Mouse (Mus musculus): ENCODE measurements at regions not wholly inside any gene's neighbourhood (a gene's known extent, or its start where the extent isn't known, plus 50 kb on each side); places are given as distances from the start of the nearest gene placed in this dataset.

- H3K27me3 ChIP-seq (replicated peaks; ENCODE audit: low read depth, poor library complexity, severe bottlenecking) = no peaks in the 10 kb centered on the region; the same call in 1 of the 2 replicates
- no peak for DNase-seq (ENCODE audit: low spot score)
- no peaks in the 10 kb centered on the region for H3K9me3 ChIP-seq
- no peaks in the 10 kb centered on the region for H3K36me3 ChIP-seq (replicated peaks)
- H3K4me3 ChIP-seq = no peak overlapping the region
- 50% methylated on average over 14 of the region's 14 CpGs for WGBS
- peaks cover 18% of the 10 kb centered on the region for H3K4me1 ChIP-seq
- no peak overlapping the region for H3K27ac ChIP-seq (replicated peaks)
Measured at GRCm38 (mm10) chr3:149357903-149358569, 367.7 kb upstream of the Adgrl2 start.

- 50% methylated on average over 2 of the region's 2 CpGs for WGBS
- Histone ChIP-seq H3K9me3 (no peaks in the 10 kb centered on the region), H3K4me3 (no peak overlapping the region), H3K27me3 (replicated peaks; ENCODE audit: low read depth, poor library complexity, severe bottlenecking) (peaks cover under 1% of the 10 kb centered on the region; the same call in 1 of the 2 replicates), H3K4me1 (peaks cover 18% of the 10 kb centered on the region), H3K27ac (replicated peaks) (no peak overlapping the region), H3K36me3 (replicated peaks) (no peaks in the 10 kb centered on the region)
- no peak for DNase-seq (ENCODE audit: low spot score)
Measured at GRCm38 (mm10) chr3:149357121-149357520, 366.8 kb upstream of the Adgrl2 start.

GRCm38 (mm10) chr3:149355362-149355761 is 365.0 kb upstream of the Adgrl2 start:
- WGBS = 83% methylated on average over 11 of the region's 11 CpGs
- no peak for DNase-seq (ENCODE audit: low spot score)
- Histone ChIP-seq H3K9me3 (no peaks in the 10 kb centered on the region), H3K4me1 (peaks cover 18% of the 10 kb centered on the region), H3K4me3 (no peak overlapping the region), H3K36me3 (replicated peaks) (no peaks in the 10 kb centered on the region), H3K27me3 (replicated peaks; ENCODE audit: low read depth, poor library complexity, severe bottlenecking) (peaks cover 4% of the 10 kb centered on the region; the same call in 1 of the 2 replicates), H3K27ac (replicated peaks) (no peak overlapping the region)

GRCm38 (mm10) chr3:149353958-149354357 is 363.6 kb upstream of the Adgrl2 start:
- no peak overlapping the region for H3K4me3 ChIP-seq
- H3K4me1 ChIP-seq = peaks cover 22% of the 10 kb centered on the region
- no peaks in the 10 kb centered on the region for H3K36me3 ChIP-seq (replicated peaks)
- no peak overlapping the region for H3K27ac ChIP-seq (replicated peaks)
- 0 out of 2 replicates have a peak, but pooled peaks cover 4% of the 10 kb centered on the region for H3K27me3 ChIP-seq (replicated peaks; ENCODE audit: low read depth, poor library complexity, severe bottlenecking)
- no peaks in the 10 kb centered on the region for H3K9me3 ChIP-seq
- no peak for DNase-seq (ENCODE audit: low spot score)
- 90% methylated on average over 5 of the region's 5 CpGs for WGBS

GRCm38 (mm10) chr3:149352546-149352945 is 362.2 kb upstream of the Adgrl2 start:
- H3K36me3 ChIP-seq (replicated peaks) = no peaks in the 10 kb centered on the region
- H3K9me3 ChIP-seq = no peaks in the 10 kb centered on the region
- H3K27ac ChIP-seq (replicated peaks) = no peak overlapping the region
- no peak for DNase-seq (ENCODE audit: low spot score)
- WGBS = 73% methylated on average over 6 of the region's 6 CpGs
- peaks cover 16% of the 10 kb centered on the region for H3K4me1 ChIP-seq
- H3K27me3 ChIP-seq (replicated peaks; ENCODE audit: low read depth, poor library complexity, severe bottlenecking) = 0 out of 2 replicates have a peak, but pooled peaks cover 4% of the 10 kb centered on the region
- no peak overlapping the region for H3K4me3 ChIP-seq

GRCm38 (mm10) chr3:149349731-149350130 is 359.4 kb upstream of the Adgrl2 start:
- H3K9me3 ChIP-seq = no peaks in the 10 kb centered on the region
- H3K4me1 ChIP-seq = peaks cover 11% of the 10 kb centered on the region
- 0 out of 2 replicates have a peak, but pooled peaks cover 4% of the 10 kb centered on the region for H3K27me3 ChIP-seq (replicated peaks; ENCODE audit: low read depth, poor library complexity, severe bottlenecking)
- no peaks in the 10 kb centered on the region for H3K36me3 ChIP-seq (replicated peaks)
- H3K27ac ChIP-seq (replicated peaks) = no peak overlapping the region
- H3K4me3 ChIP-seq = no peak overlapping the region
- DNase-seq (ENCODE audit: low spot score) = no peak
- WGBS = 75% methylated on average over 6 of the region's 6 CpGs

- Histone ChIP-seq H3K36me3 (replicated peaks) (no peaks in the 10 kb centered on the region), H3K9me3 (no peaks in the 10 kb centered on the region), H3K27ac (replicated peaks) (no peak overlapping the region), H3K4me3 (no peak overlapping the region), H3K4me1 (peaks cover 11% of the 10 kb centered on the region), H3K27me3 (replicated peaks; ENCODE audit: low read depth, poor library complexity, severe bottlenecking) (0 out of 2 replicates have a peak, but pooled peaks cover 4% of the 10 kb centered on the region)
- peak; percentile 66 for DNase-seq (ENCODE audit: low spot score)
- WGBS = 37% methylated on average over 9 of the region's 9 CpGs
Measured at GRCm38 (mm10) chr3:149349211-149349697, 358.9 kb upstream of the Adgrl2 start.

GRCm38 (mm10) chr3:149348459-149348971 is 358.2 kb upstream of the Adgrl2 start:
- H3K9me3 ChIP-seq = no peaks in the 10 kb centered on the region
- H3K27me3 ChIP-seq (replicated peaks; ENCODE audit: low read depth, poor library complexity, severe bottlenecking) = 0 out of 2 replicates have a peak, but pooled peaks cover 4% of the 10 kb centered on the region
- no peak for DNase-seq (ENCODE audit: low spot score)
- H3K4me1 ChIP-seq = peaks cover 11% of the 10 kb centered on the region
- no peak overlapping the region for H3K27ac ChIP-seq (replicated peaks)
- 75% methylated on average over 1 of the region's 1 CpGs for WGBS
- H3K4me3 ChIP-seq = no peak overlapping the region
- no peaks in the 10 kb centered on the region for H3K36me3 ChIP-seq (replicated peaks)

- no peak for DNase-seq (ENCODE audit: low spot score)
- H3K4me3 ChIP-seq = no peak overlapping the region
Measured at GRCm38 (mm10) chr3:149347241-149347992, 357.1 kb upstream of the Adgrl2 start.

GRCm38 (mm10) chr3:149342511-149342910 is 352.2 kb upstream of the Adgrl2 start:
- Histone ChIP-seq H3K4me3 (no peak overlapping the region), H3K4me1 (0 out of 2 replicates have a peak, but pooled peaks cover 3% of the 10 kb centered on the region), H3K27me3 (replicated peaks; ENCODE audit: low read depth, poor library complexity, severe bottlenecking) (no peaks in the 10 kb centered on the region), H3K27ac (replicated peaks) (no peak overlapping the region), H3K36me3 (replicated peaks) (no peaks in the 10 kb centered on the region), H3K9me3 (no peaks in the 10 kb centered on the region)
- WGBS = 85% methylated on average over 6 of the region's 6 CpGs
- no peak for DNase-seq (ENCODE audit: low spot score)

More at GRCm38 (mm10) chr3:149347241-149347992, 357.1 kb upstream of the Adgrl2 start:
- Histone ChIP-seq H3K27ac (replicated peaks) (no peak overlapping the region), H3K36me3 (replicated peaks) (no peaks in the 10 kb centered on the region), H3K27me3 (replicated peaks; ENCODE audit: low read depth, poor library complexity, severe bottlenecking) (0 out of 2 replicates have a peak, but pooled peaks cover 4% of the 10 kb centered on the region), H3K4me1 (peaks cover 11% of the 10 kb centered on the region), H3K9me3 (no peaks in the 10 kb centered on the region)
- WGBS = 51% methylated on average over 6 of the region's 6 CpGs

- peaks cover 12% of the 10 kb centered on the region for H3K4me1 ChIP-seq
- H3K27ac ChIP-seq (replicated peaks) = no peak overlapping the region
- WGBS = 87% methylated on average over 3 of the region's 3 CpGs
- no peaks in the 10 kb centered on the region for H3K9me3 ChIP-seq
- H3K4me3 ChIP-seq = no peak overlapping the region
- H3K27me3 ChIP-seq (replicated peaks; ENCODE audit: low read depth, poor library complexity, severe bottlenecking) = 0 out of 2 replicates have a peak, but pooled peaks cover 10% of the 10 kb centered on the region
- H3K36me3 ChIP-seq (replicated peaks) = no peaks in the 10 kb centered on the region
- no peak for DNase-seq (ENCODE audit: low spot score)
Measured at GRCm38 (mm10) chr3:149339374-149339753, 349.0 kb upstream of the Adgrl2 start.

GRCm38 (mm10) chr3:149338684-149339373 is 348.5 kb upstream of the Adgrl2 start:
- H3K27me3 ChIP-seq (replicated peaks; ENCODE audit: low read depth, poor library complexity, severe bottlenecking) = peaks cover 13% of the 10 kb centered on the region; the same call in 1 of the 2 replicates
- WGBS = 76% methylated on average over 7 of the region's 7 CpGs

More at GRCm38 (mm10) chr3:149338684-149339373, 348.5 kb upstream of the Adgrl2 start:
- no peak overlapping the region for H3K27ac ChIP-seq (replicated peaks)
- no peaks in the 10 kb centered on the region for H3K9me3 ChIP-seq
- H3K4me3 ChIP-seq = no peak overlapping the region
- no peak for DNase-seq (ENCODE audit: low spot score)
- peaks cover 12% of the 10 kb centered on the region for H3K4me1 ChIP-seq
- no peaks in the 10 kb centered on the region for H3K36me3 ChIP-seq (replicated peaks)
